Mouse (Mus musculus) embryonic facial prominence, embryonic 10.5 days (tissue): ENCODE results near the gene Tmem109. TPM values are rescaled to one million over a fixed set of nuclear protein-coding genes. Genes with fewer than 3 reads are reported as not detected.

ENCODE experiments used
- DNase-seq: peaks from one replicate; pipeline ENCODE4 v3.0.0-alpha.2; 2017; ENCODE audit warnings: low spot score
- H3K27ac ChIP-seq: fragments of 300-500 bp; sonication (generic); replicated peaks from 2 replicates; pipeline ENCODE4 v1.5.1; 2016; ENCODE audit warnings: mild to moderate bottlenecking
- H3K27me3 ChIP-seq: fragments of 300-500 bp; sonication (generic); replicated peaks from 2 replicates; pipeline ENCODE4 v1.6.1; 2016; ENCODE audit warnings: low read depth, mild to moderate bottlenecking; ENCODE audit not compliant: poor library complexity, severe bottlenecking
- H3K36me3 ChIP-seq: fragments of 300-500 bp; sonication (generic); replicated peaks from 2 replicates; pipeline ENCODE4 v1.6.1; 2016; ENCODE audit warnings: mild to moderate bottlenecking, moderate library complexity
- H3K4me1 ChIP-seq: fragments of 300-500 bp; sonication (generic); 2 replicates; pipeline ENCODE4 v1.6.1; 2016
- H3K4me3 ChIP-seq: fragments of 300-500 bp; sonication (generic); 2 replicates; pipeline ENCODE4 v1.5.1; 2016; ENCODE audit warnings: mild to moderate bottlenecking, moderate library complexity
- H3K9me3 ChIP-seq: fragments of 300-500 bp; sonication (generic); 2 replicates; pipeline ENCODE4 v1.6.1; 2016; ENCODE audit warnings: mild to moderate bottlenecking
- WGBS: fragments of 180-500 bp; shearing (Covaris S2); methylation state at CpG from one replicate; pipeline ENCODE4 v1.1.7; 2016; 5-methylcytosine and 5-hydroxymethylcytosine counted together
- polyA plus RNA-seq: library from polyadenylated mRNA; unstranded; fragments of >200 nt; fragmentation: Nextera tagmentation; extraction: Ambion mirVana; gene quantifications from 2 replicates; pipeline ENCODE4 v1.2.1, GENCODE M21; 2016

The Tmem109 gene
- polyA plus RNA-seq, 1 experiment from 2014 or later = 60.8 TPM

DNA sequence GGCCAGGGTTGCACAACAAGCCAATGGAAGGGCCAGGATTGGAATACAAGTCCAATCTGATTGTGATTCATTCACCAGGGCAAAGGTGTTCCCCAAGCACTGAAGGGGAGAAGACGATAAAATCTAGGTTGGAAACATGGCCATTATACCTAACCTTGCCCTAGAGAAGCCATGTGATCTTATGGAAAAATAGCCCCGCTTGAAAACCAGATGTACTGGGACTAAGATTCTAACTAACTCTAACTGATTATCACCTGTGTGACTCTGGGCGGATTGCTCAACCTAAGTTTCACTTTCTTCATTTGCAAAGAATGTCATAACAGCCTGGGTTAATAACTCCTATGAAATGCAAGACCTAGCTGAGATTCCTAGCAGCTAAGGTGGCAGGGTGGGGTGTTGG lies 26.4 kb downstream of the Tmem109 start:
- 83% methylated on average over 3 of the region's 3 CpGs for WGBS
- no peaks in the 10 kb centered on the region for H3K9me3 ChIP-seq
- no peak for DNase-seq
- peaks cover 61% of the 10 kb centered on the region for H3K36me3 ChIP-seq
- H3K4me1 ChIP-seq = no peaks in the 10 kb centered on the region
- no peak overlapping the region for H3K27ac ChIP-seq
- H3K27me3 ChIP-seq = no peaks in the 10 kb centered on the region
- no peak overlapping the region for H3K4me3 ChIP-seq

- Histone ChIP-seq H3K27me3 (peaks cover 13% of the 10 kb centered on the region), H3K9me3 (no peaks in the 10 kb centered on the region), H3K4me1 (peaks cover 10% of the 10 kb centered on the region; the same call in 1 of the 2 replicates), H3K4me3 (no peak overlapping the region), H3K36me3 (no peaks in the 10 kb centered on the region), H3K27ac (no peak overlapping the region)
- DNase-seq = no peak
- 66% methylated on average over 3 of the region's 3 CpGs for WGBS
Measured at GRCm38 (mm10) chr19:10847311-10848087, 34.3 kb downstream of the Tmem109 start.

- WGBS = 77% methylated on average over 7 of the region's 7 CpGs
- no peak overlapping the region for H3K27ac ChIP-seq
- H3K4me3 ChIP-seq = no peak overlapping the region
- peaks cover 13% of the 10 kb centered on the region for H3K27me3 ChIP-seq
- no peaks in the 10 kb centered on the region for H3K36me3 ChIP-seq
- no peaks in the 10 kb centered on the region for H3K9me3 ChIP-seq
- H3K4me1 ChIP-seq = peaks cover 23% of the 10 kb centered on the region
- DNase-seq = no peak
Measured at GRCm38 (mm10) chr19:10846150-10846549, 35.7 kb downstream of the Tmem109 start.

GRCm38 (mm10) chr19:10845454-10845853 lies 36.3 kb downstream of the Tmem109 start:
- H3K4me3 ChIP-seq = no peak overlapping the region
- no peak overlapping the region for H3K27ac ChIP-seq
- 91% methylated on average over 3 of the region's 3 CpGs for WGBS
- no peak for DNase-seq
- H3K36me3 ChIP-seq = no peaks in the 10 kb centered on the region
- peaks cover 24% of the 10 kb centered on the region for H3K4me1 ChIP-seq
- H3K9me3 ChIP-seq = no peaks in the 10 kb centered on the region
- H3K27me3 ChIP-seq = peaks cover 13% of the 10 kb centered on the region

DNA sequence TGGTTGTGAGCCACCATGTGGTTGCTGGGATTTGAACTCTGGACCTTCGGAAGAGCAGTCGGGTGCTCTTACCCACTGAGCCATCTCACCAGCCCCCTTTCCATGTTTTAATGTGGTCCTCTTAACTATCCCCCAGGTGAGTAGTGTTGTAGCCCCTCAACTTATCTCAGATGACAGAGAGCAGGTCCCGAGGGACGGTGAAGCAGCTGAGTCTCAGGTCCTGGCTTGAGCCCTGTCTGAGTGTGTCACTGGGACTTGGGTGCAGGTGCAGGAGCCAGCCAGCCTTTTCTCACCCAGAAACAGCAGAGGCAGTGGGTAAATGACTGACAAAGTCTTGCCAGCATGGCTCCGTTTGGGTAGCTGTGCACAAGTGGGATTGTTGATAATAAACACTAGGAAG lies 37.6 kb downstream of the Tmem109 start:
- 90% methylated on average over 5 of the region's 5 CpGs for WGBS
- DNase-seq = no peak
- peaks cover 22% of the 10 kb centered on the region for H3K27me3 ChIP-seq
- peaks cover 24% of the 10 kb centered on the region for H3K4me1 ChIP-seq
- no peak overlapping the region for H3K27ac ChIP-seq
- H3K9me3 ChIP-seq = no peaks in the 10 kb centered on the region
- H3K4me3 ChIP-seq = no peak overlapping the region
- H3K36me3 ChIP-seq = no peaks in the 10 kb centered on the region

DNA sequence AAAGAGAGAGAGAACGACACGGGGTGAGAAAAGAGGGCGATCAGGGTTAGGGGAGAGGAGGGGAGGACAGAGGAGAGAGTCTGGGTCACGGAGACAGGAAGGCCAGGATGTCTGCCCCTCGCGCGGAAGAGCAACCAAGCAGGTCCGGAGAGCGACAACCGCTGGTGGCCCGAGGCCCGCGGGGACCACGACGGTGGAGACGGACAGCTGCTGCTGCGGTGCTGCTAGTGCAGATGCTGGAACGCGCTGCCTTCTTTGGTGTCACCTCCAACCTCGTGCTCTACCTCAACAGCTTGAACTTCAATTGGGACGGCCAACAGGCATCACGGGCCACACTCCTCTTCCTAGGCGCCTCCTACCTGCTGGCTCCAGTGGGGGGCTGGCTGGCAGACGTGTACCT lies 38.9 kb downstream of the Tmem109 start:
- WGBS = 40% methylated on average over 24 of the region's 24 CpGs
- Histone ChIP-seq H3K27ac (no peak overlapping the region), H3K36me3 (no peaks in the 10 kb centered on the region), H3K4me1 (peaks cover 24% of the 10 kb centered on the region), H3K4me3 (no peak overlapping the region), H3K9me3 (no peaks in the 10 kb centered on the region), H3K27me3 (peaks cover 22% of the 10 kb centered on the region)
- no peak for DNase-seq

DNA sequence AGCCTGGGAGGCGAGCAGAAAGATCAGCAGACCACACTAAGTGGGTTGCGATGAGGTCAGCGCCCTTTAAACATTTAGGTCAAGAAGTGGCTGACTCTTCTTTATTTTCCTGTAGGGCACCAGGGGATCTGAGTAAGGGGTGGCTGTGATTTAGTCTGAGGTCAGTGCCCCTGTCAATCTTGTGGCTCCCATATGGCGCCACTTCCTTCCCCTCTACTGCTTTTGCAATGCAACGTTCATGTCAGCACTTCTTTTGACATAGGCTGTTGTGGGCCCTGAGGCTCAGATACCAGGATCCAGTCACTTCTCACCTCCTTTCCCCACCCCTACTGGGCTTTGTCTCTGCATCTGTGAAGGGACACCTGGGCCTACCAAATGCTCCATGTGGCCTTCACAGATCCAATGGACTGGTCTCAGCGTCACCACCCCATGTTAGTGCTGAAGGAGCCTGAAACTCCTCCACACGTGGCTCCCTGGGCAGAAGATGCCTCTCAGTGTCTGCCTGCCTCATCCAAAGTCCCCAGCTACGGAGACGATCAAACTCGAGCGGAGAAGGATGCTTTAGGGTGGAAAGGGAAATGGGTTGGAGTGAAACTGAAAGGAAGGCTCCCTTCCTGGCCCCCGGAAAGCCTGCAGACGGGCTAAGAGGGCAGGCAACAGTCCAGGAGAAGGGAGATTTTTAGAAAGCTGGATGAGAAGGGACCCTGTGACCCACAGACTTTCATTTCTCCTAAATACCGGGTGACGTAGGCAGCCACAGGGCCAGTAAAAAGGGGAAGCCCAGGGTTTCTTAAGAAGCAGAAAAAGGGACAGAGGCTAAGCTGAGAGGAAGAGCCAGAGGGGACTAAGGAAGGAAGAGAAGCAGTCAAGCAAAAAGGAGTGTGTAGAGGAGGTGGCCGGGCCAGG lies 39.8 kb downstream of the Tmem109 start:
- Histone ChIP-seq H3K4me1 (peaks cover 24% of the 10 kb centered on the region), H3K36me3 (no peaks in the 10 kb centered on the region), H3K27me3 (peaks cover 22% of the 10 kb centered on the region), H3K9me3 (no peaks in the 10 kb centered on the region), H3K27ac (peak overlapping the region; percentile 63), H3K4me3 (0 out of 2 replicates have a peak overlapping the region, but pooled peaks have one; percentile 8)
- DNase-seq = peak; percentile 44
- WGBS = 32% methylated on average over 16 of the region's 16 CpGs

DNA sequence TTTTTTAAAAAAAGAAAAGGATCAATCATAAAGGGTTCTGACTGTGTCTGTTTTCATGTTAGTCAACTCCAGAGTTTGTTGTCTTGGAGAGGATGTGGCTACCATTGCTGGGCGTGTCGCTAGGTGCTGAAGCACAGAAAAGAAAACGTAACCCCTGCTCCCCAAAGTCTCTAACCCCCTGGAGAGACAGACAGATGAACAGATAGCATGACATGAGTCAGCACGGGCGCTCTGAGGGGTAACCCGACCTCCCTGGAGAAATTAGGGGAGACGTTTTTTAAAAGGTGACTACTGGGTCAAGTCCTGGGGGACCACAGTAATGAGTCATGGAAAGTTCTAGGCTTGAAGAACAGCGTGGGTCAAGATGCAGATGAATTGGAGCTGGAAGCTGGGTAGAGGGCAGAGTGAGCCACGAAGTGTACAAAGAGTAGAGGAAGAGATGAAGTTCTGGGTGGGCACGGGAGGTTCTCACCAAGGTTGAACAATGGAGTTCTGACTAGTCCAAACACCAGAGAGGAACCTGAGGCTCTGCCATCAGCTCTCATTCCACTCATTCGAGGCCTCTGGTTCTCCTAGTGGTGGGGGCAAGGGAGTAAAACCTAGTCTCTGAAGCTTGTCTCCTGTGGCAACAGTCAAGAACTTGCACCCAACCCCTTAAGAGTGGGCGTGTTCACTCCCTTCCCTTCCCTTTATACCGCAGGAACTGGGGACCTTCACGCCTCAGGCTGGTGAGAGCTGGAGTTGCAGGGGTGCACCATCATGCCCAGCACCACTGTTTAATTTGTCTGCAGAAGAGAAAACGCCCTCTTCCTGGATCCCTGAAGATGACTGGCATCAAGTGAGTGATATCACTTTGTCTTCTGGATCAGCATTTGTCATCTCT lies 42.5 kb downstream of the Tmem109 start, which contains the start of gene Slc15a3:
TSS of gene Slc15a3 (plus strand) at position 718 of the 883 bp plus-strand sequence.
- H3K4me1 ChIP-seq = peaks cover 24% of the 10 kb centered on the region
- H3K27ac ChIP-seq = no peak within 1 kb of the TSS
- peaks cover 22% of the 10 kb centered on the region for H3K27me3 ChIP-seq
- DNase-seq = no peak
- no peaks in the 10 kb centered on the region for H3K36me3 ChIP-seq
- H3K9me3 ChIP-seq = no peaks in the 10 kb centered on the region
- WGBS = 79% methylated on average over 15 of the region's 15 CpGs
- H3K4me3 ChIP-seq = no peak within 1 kb of the TSS

DNA sequence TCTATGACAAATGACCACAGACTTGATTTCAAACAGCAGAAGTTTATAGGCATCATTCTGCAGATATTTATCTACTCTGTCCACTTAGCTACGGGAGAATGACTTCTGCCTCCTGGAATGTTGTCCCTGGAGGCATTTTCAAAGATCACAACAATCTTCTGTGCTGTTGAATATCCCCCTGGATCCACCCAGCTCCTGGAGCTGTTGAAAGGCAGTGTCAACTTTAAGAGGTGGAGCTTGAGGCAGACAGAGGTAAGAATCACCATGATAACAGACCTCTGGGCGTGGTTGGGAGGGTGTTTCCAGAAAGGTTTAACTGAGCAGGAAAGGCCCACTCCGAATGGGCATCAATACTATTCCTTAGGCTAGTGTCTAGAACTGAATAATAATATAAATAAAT lies 46.1 kb downstream of the Tmem109 start:
- no peaks in the 10 kb centered on the region for H3K4me1 ChIP-seq
- DNase-seq = no peak
- 53% methylated on average over 3 of the region's 3 CpGs for WGBS
- H3K27ac ChIP-seq = no peak overlapping the region
- peaks cover 9% of the 10 kb centered on the region; the same call in 1 of the 2 replicates for H3K27me3 ChIP-seq
- no peak overlapping the region for H3K4me3 ChIP-seq
- H3K9me3 ChIP-seq = no peaks in the 10 kb centered on the region
- H3K36me3 ChIP-seq = no peaks in the 10 kb centered on the region

DNA sequence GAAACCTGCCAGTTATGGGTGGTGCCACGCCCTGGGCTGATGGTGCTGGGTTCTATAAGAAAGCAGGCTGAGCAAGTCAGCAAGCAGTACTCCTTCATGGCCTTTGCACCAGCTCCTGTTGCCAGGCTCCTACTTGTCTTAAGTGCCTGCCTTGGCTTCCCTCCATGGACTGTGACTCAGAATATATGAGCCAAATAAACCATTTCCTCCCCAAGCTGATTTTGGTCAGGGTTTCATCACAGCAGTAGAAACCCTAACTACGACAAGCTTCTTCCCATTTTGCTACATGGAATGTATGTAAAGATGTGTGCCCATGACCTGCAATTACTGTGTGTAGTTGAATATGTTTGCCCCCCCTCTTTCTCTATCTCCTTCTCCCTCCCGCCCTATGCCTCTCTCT lies 48.2 kb downstream of the Tmem109 start:
- no peaks in the 10 kb centered on the region for H3K9me3 ChIP-seq
- no peaks in the 10 kb centered on the region for H3K4me1 ChIP-seq
- no peaks in the 10 kb centered on the region; the same call in 1 of the 2 replicates for H3K27me3 ChIP-seq
- no peaks in the 10 kb centered on the region for H3K36me3 ChIP-seq
- DNase-seq = no peak
- H3K4me3 ChIP-seq = no peak overlapping the region
- 83% methylated on average over 3 of the region's 3 CpGs for WGBS
- no peak overlapping the region for H3K27ac ChIP-seq

DNA sequence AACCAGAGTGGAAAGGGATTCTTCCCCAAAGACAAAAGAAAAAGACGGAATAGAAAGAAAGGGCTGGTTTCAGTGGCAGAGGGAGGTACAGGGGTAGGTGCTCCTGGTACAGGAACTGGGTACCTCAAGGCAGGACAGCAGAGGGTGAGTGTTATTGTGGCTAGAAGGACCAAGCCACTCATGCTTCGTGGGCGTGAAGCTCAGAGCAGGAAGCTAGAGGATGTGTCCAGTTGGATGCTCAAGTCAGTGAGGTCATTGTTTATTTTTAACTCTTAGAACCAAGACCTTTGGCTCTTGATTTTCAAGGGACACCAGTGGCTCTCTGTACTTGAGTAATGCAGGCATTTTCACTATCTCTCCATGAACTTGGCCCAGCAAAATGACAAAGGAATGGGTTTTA lies 49.8 kb downstream of the Tmem109 start:
- WGBS = 80% methylated on average over 3 of the region's 3 CpGs
- Histone ChIP-seq H3K4me3 (no peak overlapping the region), H3K27me3 (no peaks in the 10 kb centered on the region; the same call in 1 of the 2 replicates), H3K36me3 (no peaks in the 10 kb centered on the region), H3K27ac (no peak overlapping the region), H3K9me3 (no peaks in the 10 kb centered on the region), H3K4me1 (no peaks in the 10 kb centered on the region)
- DNase-seq = no peak

- Histone ChIP-seq H3K4me3 (no peak overlapping the region), H3K4me1 (no peaks in the 10 kb centered on the region), H3K9me3 (no peaks in the 10 kb centered on the region), H3K27ac (no peak overlapping the region), H3K27me3 (no peaks in the 10 kb centered on the region; the same call in 1 of the 2 replicates), H3K36me3 (no peaks in the 10 kb centered on the region)
- 8% methylated on average over 5 of the region's 5 CpGs for WGBS
- peak; percentile 73 for DNase-seq
Measured at GRCm38 (mm10) chr19:10831424-10831823, 50.4 kb downstream of the Tmem109 start.
